Mouse (Mus musculus): ENCODE measurements at regions not wholly inside any gene's neighbourhood (a gene's known extent, or its start where the extent isn't known, plus 50 kb on each side); places are given as distances from the start of the nearest gene placed in this dataset.

- no peak overlapping the region for H3K4me3 ChIP-seq
- H3K27ac ChIP-seq: no peak overlapping the region
- H3K9ac ChIP-seq: no peak overlapping the region
- no peak for ATAC-seq (ENCODE audit: borderline replicate concordance, extremely low read depth, low FRiP score, low TSS enrichment)
- 83% methylated on average over 4 of the region's 4 CpGs for WGBS
- H3K4me2 ChIP-seq: no peak overlapping the region
- no peaks in the 10 kb centered on the region for H3K4me1 ChIP-seq
- no peaks in the 10 kb centered on the region for H3K36me3 ChIP-seq
- H3K9me3 ChIP-seq: no peaks in the 10 kb centered on the region
- H3K27me3 ChIP-seq: no peaks in the 10 kb centered on the region
Measured at GRCm38 (mm10) chr16:55636224-55636623, 202.5 kb downstream of the Nfkbiz start.

GRCm38 (mm10) chr16:55634691-55635090 is 204.0 kb downstream of the Nfkbiz start:
- H3K27ac ChIP-seq: no peak overlapping the region
- H3K4me3 ChIP-seq: no peak overlapping the region
- no peak overlapping the region for H3K4me2 ChIP-seq
- no peaks in the 10 kb centered on the region for H3K9me3 ChIP-seq
- H3K4me1 ChIP-seq: no peaks in the 10 kb centered on the region
- no peak for ATAC-seq (ENCODE audit: borderline replicate concordance, extremely low read depth, low FRiP score, low TSS enrichment)
- WGBS: 68% methylated on average over 1 of the region's 1 CpGs
- no peaks in the 10 kb centered on the region for H3K36me3 ChIP-seq
- H3K27me3 ChIP-seq: no peaks in the 10 kb centered on the region
- no peak overlapping the region for H3K9ac ChIP-seq

- H3K4me1 ChIP-seq: no peaks in the 10 kb centered on the region
- H3K4me3 ChIP-seq: no peak overlapping the region
- no peak overlapping the region for H3K9ac ChIP-seq
- no peak overlapping the region for H3K4me2 ChIP-seq
- no peaks in the 10 kb centered on the region for H3K36me3 ChIP-seq
- ATAC-seq (ENCODE audit: borderline replicate concordance, extremely low read depth, low FRiP score, low TSS enrichment): no peak
- 36% methylated on average over 3 of the region's 3 CpGs for WGBS
- no peaks in the 10 kb centered on the region for H3K9me3 ChIP-seq
- H3K27ac ChIP-seq: no peak overlapping the region
- no peaks in the 10 kb centered on the region for H3K27me3 ChIP-seq
Measured at GRCm38 (mm10) chr16:55632220-55632619, 206.5 kb downstream of the Nfkbiz start.

- no peaks in the 10 kb centered on the region for H3K9me3 ChIP-seq
- no peaks in the 10 kb centered on the region for H3K36me3 ChIP-seq
- H3K4me2 ChIP-seq: no peak overlapping the region
- no peaks in the 10 kb centered on the region for H3K4me1 ChIP-seq
- ATAC-seq (ENCODE audit: borderline replicate concordance, extremely low read depth, low FRiP score, low TSS enrichment): no peak
- WGBS: 69% methylated on average over 2 of the region's 2 CpGs
- no peak overlapping the region for H3K4me3 ChIP-seq
- H3K27ac ChIP-seq: no peak overlapping the region
- no peak overlapping the region for H3K9ac ChIP-seq
- H3K27me3 ChIP-seq: no peaks in the 10 kb centered on the region
Measured at GRCm38 (mm10) chr16:55631637-55632036, 207.1 kb downstream of the Nfkbiz start.

GRCm38 (mm10) chr16:55631048-55631447 is 207.7 kb downstream of the Nfkbiz start:
- Histone ChIP-seq H3K9me3 (no peaks in the 10 kb centered on the region), H3K4me3 (no peak overlapping the region), H3K27ac (no peak overlapping the region), H3K4me2 (no peak overlapping the region), H3K4me1 (no peaks in the 10 kb centered on the region), H3K27me3 (no peaks in the 10 kb centered on the region), H3K9ac (no peak overlapping the region), H3K36me3 (no peaks in the 10 kb centered on the region)
- WGBS: 88% methylated on average over 2 of the region's 2 CpGs
- ATAC-seq (ENCODE audit: borderline replicate concordance, extremely low read depth, low FRiP score, low TSS enrichment): no peak

- Histone ChIP-seq H3K4me1 (no peaks in the 10 kb centered on the region), H3K27me3 (no peaks in the 10 kb centered on the region), H3K27ac (no peak overlapping the region), H3K4me3 (no peak overlapping the region), H3K36me3 (no peaks in the 10 kb centered on the region), H3K9me3 (no peaks in the 10 kb centered on the region), H3K9ac (no peak overlapping the region), H3K4me2 (no peak overlapping the region)
- no peak for ATAC-seq (ENCODE audit: borderline replicate concordance, extremely low read depth, low FRiP score, low TSS enrichment)
- 93% methylated on average over 1 of the region's 1 CpGs for WGBS
Measured at GRCm38 (mm10) chr16:55627531-55627930, 211.2 kb downstream of the Nfkbiz start.

GRCm38 (mm10) chr16:55623422-55623821 is 215.3 kb downstream of the Nfkbiz start:
- Histone ChIP-seq H3K9ac (no peak overlapping the region), H3K27me3 (no peaks in the 10 kb centered on the region), H3K36me3 (no peaks in the 10 kb centered on the region), H3K9me3 (no peaks in the 10 kb centered on the region), H3K4me1 (no peaks in the 10 kb centered on the region), H3K4me2 (no peak overlapping the region), H3K27ac (no peak overlapping the region), H3K4me3 (no peak overlapping the region)
- no peak for ATAC-seq (ENCODE audit: borderline replicate concordance, extremely low read depth, low FRiP score, low TSS enrichment)

GRCm38 (mm10) chr16:55619731-55620130 is 219.0 kb downstream of the Nfkbiz start:
- H3K27ac ChIP-seq: no peak overlapping the region
- H3K4me1 ChIP-seq: no peaks in the 10 kb centered on the region
- no peaks in the 10 kb centered on the region for H3K9me3 ChIP-seq
- H3K27me3 ChIP-seq: no peaks in the 10 kb centered on the region
- H3K9ac ChIP-seq: no peak overlapping the region
- H3K4me3 ChIP-seq: no peak overlapping the region
- ATAC-seq (ENCODE audit: borderline replicate concordance, extremely low read depth, low FRiP score, low TSS enrichment): no peak
- H3K4me2 ChIP-seq: no peak overlapping the region
- WGBS: 57% methylated on average over 3 of the region's 3 CpGs
- H3K36me3 ChIP-seq: no peaks in the 10 kb centered on the region

GRCm38 (mm10) chr16:55617958-55618357 is 220.7 kb downstream of the Nfkbiz start:
- no peak for ATAC-seq (ENCODE audit: borderline replicate concordance, extremely low read depth, low FRiP score, low TSS enrichment)
- Histone ChIP-seq H3K27me3 (no peaks in the 10 kb centered on the region), H3K4me3 (no peak overlapping the region), H3K27ac (no peak overlapping the region), H3K9me3 (no peaks in the 10 kb centered on the region), H3K4me1 (no peaks in the 10 kb centered on the region), H3K36me3 (no peaks in the 10 kb centered on the region), H3K4me2 (no peak overlapping the region), H3K9ac (no peak overlapping the region)
- 56% methylated on average over 3 of the region's 3 CpGs for WGBS

- no peaks in the 10 kb centered on the region for H3K9me3 ChIP-seq
- no peak overlapping the region for H3K27ac ChIP-seq
- H3K4me3 ChIP-seq: no peak overlapping the region
- H3K36me3 ChIP-seq: no peaks in the 10 kb centered on the region
- H3K4me2 ChIP-seq: no peak overlapping the region
- WGBS: 25% methylated on average over 4 of the region's 4 CpGs
- ATAC-seq (ENCODE audit: borderline replicate concordance, extremely low read depth, low FRiP score, low TSS enrichment): no peak
- H3K4me1 ChIP-seq: no peaks in the 10 kb centered on the region
- no peak overlapping the region for H3K9ac ChIP-seq
- H3K27me3 ChIP-seq: no peaks in the 10 kb centered on the region
Measured at GRCm38 (mm10) chr16:55617506-55617905, 221.2 kb downstream of the Nfkbiz start.

- 73% methylated on average over 1 of the region's 1 CpGs for WGBS
- H3K9ac ChIP-seq: no peak overlapping the region
- no peak overlapping the region for H3K4me2 ChIP-seq
- H3K9me3 ChIP-seq: no peaks in the 10 kb centered on the region
- no peak overlapping the region for H3K4me3 ChIP-seq
- no peaks in the 10 kb centered on the region for H3K36me3 ChIP-seq
- H3K27ac ChIP-seq: no peak overlapping the region
- ATAC-seq (ENCODE audit: borderline replicate concordance, extremely low read depth, low FRiP score, low TSS enrichment): no peak
- H3K27me3 ChIP-seq: no peaks in the 10 kb centered on the region
- no peaks in the 10 kb centered on the region for H3K4me1 ChIP-seq
Measured at GRCm38 (mm10) chr16:55616408-55617120, 222.1 kb downstream of the Nfkbiz start.

GRCm38 (mm10) chr16:55612873-55613272 is 225.8 kb downstream of the Nfkbiz start:
- H3K4me1 ChIP-seq: no peaks in the 10 kb centered on the region
- H3K36me3 ChIP-seq: no peaks in the 10 kb centered on the region
- H3K27me3 ChIP-seq: no peaks in the 10 kb centered on the region
- no peak overlapping the region for H3K27ac ChIP-seq
- no peak overlapping the region for H3K4me2 ChIP-seq
- no peak overlapping the region for H3K9ac ChIP-seq
- no peaks in the 10 kb centered on the region for H3K9me3 ChIP-seq
- WGBS: 69% methylated on average over 3 of the region's 3 CpGs
- no peak for ATAC-seq (ENCODE audit: borderline replicate concordance, extremely low read depth, low FRiP score, low TSS enrichment)
- no peak overlapping the region for H3K4me3 ChIP-seq

GRCm38 (mm10) chr16:55612001-55612400 is 226.7 kb downstream of the Nfkbiz start:
- Histone ChIP-seq H3K4me2 (no peak overlapping the region), H3K27me3 (no peaks in the 10 kb centered on the region), H3K4me3 (no peak overlapping the region), H3K36me3 (no peaks in the 10 kb centered on the region), H3K4me1 (no peaks in the 10 kb centered on the region), H3K27ac (no peak overlapping the region), H3K9me3 (no peaks in the 10 kb centered on the region), H3K9ac (no peak overlapping the region)
- WGBS: 78% methylated on average over 5 of the region's 5 CpGs
- no peak for ATAC-seq (ENCODE audit: borderline replicate concordance, extremely low read depth, low FRiP score, low TSS enrichment)
